Mouse (Mus musculus): ENCODE data around the gene Cubn.

Cubn gene

GRCm38 (mm10) chr2:13491734-13492133 lies at the start of gene Cubn:
Cubn (minus strand) TSS chr2:13491813.
- DNase-seq = no peak

DNA sequence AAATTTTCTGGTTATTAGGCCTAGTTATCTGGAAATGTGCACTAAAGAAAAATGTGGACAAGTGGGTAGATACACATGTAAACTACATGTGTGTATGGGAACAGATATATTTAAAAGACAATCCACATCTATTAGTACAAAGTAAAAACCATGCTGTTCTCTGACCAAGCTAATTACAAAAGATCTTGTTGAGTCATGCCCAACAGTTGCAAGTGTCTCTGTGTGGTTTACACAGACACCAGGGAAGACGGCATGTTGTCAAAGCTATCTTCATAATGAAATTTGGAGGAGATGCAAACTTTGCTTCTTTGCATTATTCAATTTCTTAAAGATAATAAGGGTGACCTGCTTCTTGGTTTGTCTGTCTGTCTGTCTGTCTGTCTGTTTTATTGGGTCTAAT lies 48.2 kb upstream of the Cubn start:
- DNase-seq = no peak

DNA sequence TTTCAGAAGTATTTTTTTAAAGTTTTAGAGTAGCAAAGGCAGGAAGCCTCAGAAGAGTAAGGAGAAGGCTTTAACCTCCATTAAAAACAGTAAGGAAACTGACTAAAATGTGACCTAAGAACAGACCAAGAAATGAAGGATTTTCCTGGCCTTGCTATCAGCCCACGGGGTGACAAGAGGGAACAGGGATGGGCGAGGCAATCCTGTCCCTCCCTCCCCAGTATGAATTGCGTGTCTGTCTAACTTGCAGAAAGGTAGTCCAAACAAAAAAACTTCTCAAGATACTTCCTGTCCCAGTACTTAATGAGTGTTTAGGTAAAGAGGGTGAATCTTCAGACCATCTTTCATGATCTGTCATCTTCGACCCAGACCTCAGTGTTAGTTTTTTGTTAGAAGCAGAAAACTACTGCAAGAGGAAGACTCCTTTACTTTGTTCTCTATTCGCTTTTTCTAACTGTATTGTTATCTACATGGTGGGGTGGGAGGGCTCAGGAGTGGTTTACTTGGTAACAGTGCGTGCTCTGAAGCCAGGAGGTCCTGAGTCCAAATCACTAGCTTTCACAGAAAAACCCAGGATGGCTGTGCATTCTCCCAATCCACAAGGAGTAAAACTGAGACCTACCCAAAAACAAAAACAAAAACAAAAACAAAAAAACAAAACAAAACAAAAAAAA lies 47.2 kb upstream of the Cubn start:
- DNase-seq = no peak

DNA sequence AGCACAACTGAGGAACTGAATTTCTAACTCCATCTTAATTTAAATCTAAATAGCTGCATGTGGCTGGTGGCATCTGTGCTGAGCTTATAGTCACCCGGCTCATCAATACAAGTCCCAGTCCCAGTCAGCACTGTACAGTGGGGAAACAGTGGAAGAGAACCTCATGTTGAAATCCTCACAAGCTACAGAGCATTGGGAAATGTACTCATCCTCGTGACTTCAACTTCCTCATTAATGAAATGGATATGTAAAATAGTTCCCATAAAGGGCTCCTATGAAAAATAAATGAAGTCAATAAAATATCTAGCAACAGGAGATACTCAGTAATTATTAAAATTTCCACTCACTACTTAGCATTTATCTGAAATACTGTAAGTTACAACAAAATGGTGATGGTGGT lies 46.6 kb upstream of the Cubn start:
- no peak for DNase-seq

- DNase-seq = no peak
Observed at GRCm38 (mm10) chr2:13537733-13538132, 46.1 kb upstream of the Cubn start.

- no peak for DNase-seq
Observed at GRCm38 (mm10) chr2:13536747-13537146, 45.1 kb upstream of the Cubn start.

- no peak for DNase-seq
Observed at GRCm38 (mm10) chr2:13530639-13531038, 39.0 kb upstream of the Cubn start.

- DNase-seq = no peak
Observed at GRCm38 (mm10) chr2:13529253-13529933, 37.8 kb upstream of the Cubn start.

GRCm38 (mm10) chr2:13527531-13527930 lies 35.9 kb upstream of the Cubn start:
- DNase-seq = no peak

DNA sequence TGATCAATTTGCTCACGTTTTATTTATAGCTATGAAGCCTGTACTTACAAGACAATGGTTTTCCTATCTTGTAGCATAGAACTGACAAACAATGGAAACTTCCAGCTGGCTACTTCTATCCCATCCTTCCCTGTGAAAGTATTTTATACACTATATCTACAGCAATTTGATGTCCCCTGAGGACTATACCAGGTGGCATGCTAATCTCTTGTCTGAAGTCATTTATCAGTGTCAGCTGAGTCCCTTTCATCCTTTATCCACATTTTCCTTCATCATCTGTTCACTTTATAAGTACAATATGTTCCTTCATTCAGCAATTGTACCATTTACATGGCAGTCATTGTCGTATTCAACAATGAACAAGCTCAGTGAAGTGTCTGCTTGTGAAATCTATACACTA lies 35.5 kb upstream of the Cubn start:
- no peak for DNase-seq

DNA sequence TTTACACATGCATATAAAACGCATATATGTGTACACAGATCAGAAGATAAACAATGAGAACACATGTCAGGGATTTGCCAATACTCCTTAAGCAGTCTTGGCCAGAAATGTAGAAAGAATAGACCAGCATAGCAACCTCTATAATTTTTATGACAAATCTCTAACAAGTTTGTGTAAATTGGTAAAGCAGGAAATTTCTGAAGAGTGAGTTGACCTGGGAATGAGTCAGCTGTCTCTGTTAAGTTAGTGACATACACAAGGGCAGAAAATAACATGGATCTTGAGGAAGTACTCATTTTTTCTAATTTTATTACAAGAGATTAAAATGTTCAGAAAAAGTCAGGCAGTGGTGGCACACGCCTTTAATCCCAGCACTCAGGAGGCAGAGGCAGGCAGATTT lies 34.6 kb upstream of the Cubn start:
- DNase-seq = no peak

DNA sequence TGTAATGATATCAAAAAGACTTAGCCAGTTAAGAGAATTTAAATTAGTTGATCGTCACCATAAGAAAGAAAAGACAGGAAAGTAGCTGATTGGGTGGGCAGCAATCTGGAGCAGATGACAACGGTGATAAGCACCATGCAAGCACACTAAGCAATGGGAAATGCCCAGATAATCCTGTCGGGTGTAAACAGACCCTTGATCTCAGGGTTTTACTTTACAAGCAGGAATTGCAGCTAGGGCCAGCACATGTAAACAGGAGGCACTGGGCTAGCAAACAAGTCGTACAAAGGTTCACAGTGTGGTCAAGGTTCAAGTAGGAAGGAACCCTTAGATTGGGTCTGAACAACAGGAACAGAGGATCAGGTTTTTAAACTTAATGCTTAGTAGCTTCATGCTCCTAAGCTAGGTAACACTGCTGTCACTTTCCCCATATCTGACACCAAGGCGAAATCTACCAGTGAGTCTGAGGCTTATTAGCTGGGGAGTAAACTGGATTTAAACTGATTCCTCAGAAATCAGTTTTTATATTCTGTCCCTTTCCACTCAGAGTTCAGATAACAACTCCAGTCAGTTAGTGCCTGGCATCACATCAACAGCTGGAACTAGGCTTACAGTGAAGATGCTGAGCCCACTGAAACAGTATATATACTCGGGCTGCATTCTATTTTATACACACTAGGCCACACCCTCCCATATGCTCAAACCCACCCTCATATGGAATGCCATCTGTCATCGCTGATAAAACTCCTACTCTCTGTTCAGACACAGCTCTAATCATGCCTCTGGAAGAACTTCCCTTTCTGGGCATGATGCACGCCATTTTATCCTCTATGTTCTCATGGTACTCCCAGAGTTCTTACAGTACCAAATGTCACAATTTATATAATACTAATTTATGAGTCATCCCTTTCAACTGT lies 32.2 kb upstream of the Cubn start:
- no peak for DNase-seq

- no peak for DNase-seq
Observed at GRCm38 (mm10) chr2:13522106-13522505, 30.5 kb upstream of the Cubn start.

DNA sequence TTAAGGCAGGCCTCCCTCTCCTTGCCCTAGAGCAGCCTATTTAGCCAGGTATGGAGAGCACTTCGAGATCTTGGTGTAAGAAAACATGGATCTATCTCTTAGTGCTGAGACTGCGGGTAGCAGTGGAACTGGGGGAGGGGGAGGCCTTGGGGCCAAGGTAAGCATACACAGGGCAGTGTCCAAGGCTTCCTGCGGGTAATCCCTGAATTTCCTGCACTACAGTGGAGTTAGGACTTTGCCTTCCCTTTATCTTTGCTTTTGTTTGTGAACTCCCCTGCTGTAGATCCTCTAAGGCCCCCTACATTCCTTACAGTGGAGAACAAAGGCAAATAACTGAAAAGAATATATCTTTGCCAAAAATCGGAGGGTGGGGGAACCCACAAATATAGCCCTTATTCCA lies 23.3 kb upstream of the Cubn start:
- DNase-seq = no peak

DNA sequence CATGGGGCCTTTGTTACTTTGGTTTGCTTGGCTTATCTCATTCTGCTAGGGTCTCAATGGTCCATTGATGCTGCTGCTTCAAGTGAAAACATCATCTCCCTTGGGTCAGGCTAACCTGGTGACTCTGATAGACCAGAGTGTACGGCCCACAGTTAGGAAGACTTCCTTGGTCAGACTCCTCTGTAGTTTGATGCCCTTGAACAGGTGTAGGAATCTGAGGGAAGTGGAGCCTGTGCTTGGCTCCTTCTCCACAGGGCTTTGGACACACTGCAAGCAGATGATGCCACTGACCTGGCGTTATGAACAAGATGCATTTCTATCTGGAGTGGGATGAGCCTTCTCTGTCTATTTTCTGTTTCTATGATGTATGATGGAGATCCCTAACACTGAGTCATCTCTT lies 11.1 kb upstream of the Cubn start:
- no peak for DNase-seq

- DNase-seq = no peak
Observed at GRCm38 (mm10) chr2:13501553-13501952, 9.9 kb upstream of the Cubn start.

GRCm38 (mm10) chr2:13500298-13500999 lies 8.8 kb upstream of the Cubn start:
- no peak for DNase-seq

DNA sequence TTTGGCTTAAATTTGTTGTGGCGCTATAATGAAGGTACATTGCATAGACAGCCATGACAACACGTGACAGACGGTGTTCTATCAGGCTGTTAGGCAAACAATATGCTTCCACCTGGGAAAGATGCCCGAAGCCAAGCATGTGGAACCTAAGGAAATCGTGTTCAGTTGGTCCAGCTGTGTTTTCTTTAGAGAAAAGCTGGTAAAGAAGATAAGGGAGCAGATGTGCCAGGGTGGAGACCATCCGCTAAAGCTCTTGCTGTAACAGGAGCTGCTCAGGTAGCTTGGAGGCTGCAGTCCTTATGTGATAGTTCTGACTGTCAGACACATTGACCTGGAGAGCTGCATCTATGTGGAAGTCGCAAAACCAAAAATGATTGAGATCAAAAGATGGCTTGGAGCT lies 7.6 kb upstream of the Cubn start:
- no peak for DNase-seq

GRCm38 (mm10) chr2:13496087-13496486 lies 4.5 kb upstream of the Cubn start:
- DNase-seq = no peak

- no peak for DNase-seq
Observed at GRCm38 (mm10) chr2:13492927-13493326, 1.3 kb upstream of the Cubn start.

DNA sequence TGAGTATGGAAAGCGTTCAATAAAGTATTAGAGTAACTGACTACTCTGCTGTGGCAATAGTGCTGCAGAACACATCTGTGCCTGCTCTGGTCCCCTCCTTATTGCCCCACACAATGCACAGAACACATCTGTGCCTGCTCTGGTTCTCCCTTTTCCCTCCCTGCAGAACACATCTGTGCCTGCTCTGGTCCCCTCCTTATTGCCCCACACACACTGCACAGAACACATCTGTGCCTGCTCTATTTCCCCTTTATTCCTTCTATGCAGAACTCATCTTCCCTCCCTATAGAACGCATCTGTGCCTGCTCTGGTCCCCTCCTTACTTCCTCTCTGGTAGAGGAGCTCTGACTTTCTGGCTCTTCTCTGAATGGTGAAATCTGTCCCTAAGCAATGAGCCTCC lies 1.1 kb downstream of the Cubn start:
- no peak for DNase-seq

GRCm38 (mm10) chr2:13486470-13486869 lies 5.1 kb downstream of the Cubn start:
- DNase-seq = no peak

DNA sequence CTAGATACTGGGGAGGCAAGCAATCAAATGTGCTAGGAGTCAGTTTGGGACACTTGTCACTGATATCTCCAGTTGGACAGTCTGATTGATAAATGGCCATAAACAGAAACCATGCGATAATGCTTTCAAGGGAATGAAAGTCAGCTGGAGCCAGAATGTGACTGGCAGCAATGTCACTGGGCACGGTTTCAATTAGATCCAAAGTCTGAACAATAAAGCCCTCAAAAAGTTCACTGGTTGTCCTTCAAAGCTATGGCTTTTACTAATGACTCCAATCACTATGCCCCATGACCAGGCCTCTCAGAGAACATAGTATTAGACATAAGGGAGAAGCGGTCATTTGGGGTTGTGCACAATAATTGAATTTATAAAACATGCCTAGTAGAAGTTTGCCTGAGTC lies 7.0 kb downstream of the Cubn start:
- DNase-seq = no peak

Data from cerebellum, adult 9-11 months (tissue).